Mouse (Mus musculus): Measurements from ENCODE around the gene Rpl18a.
"Not testable (repeated sequence)": the region's sequence is repeated elsewhere in the genome, so short reads cannot be mapped to it uniquely, and the experiment has no call there.

DNA sequence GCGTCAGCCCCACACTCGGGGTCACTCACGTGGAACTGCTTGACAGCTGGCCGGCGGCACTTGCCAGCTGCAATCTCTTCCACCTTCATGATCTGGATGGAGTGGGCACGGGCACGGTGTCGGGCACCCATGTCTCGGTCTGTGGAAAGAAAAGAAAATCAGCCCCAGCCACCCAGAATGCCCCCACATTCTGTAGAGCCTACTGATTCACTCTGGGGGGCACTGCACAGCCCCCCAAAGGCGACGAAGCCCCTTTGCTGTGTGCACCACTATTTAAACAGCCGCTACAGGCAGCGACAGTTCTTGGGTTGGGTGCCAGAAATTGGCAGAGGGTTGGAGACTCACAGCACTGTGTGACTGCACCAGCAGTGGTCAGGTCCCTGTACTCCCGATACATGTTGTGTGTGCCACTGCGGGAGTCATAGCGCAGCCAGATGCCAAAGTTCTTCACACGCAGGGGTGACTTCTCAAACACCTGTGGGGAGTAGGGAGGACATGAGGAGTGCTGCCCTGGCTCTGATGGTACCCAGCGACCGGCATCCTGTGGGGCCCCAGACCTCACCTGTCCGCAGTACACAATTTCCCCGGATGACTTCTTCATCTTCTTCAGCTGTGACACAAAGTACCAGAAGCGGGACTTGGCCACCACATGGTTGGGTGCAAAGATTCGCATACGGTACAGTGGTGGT is 1.5 kb downstream of the Rpl18a start:
- TF ChIP-seq CTCF, POLR2A (IDR thresholded peaks at IDR 0.05; ENCODE audit: extremely low read depth, insufficient read depth, low read length): not testable (repeated sequence)

Data from cortical plate, adult 2 months (tissue).